Mouse (Mus musculus) forebrain, embryonic 15.5 days (tissue): ENCODE data around the gene Gm20852. TPM values are rescaled to one million over a fixed set of nuclear protein-coding genes. Genes with fewer than 3 reads are reported as not detected.
"Not testable (repeated sequence)": the region's sequence is repeated elsewhere in the genome, so short reads cannot be mapped to it uniquely, and the experiment has no call there.

Source experiments
- ATAC-seq: fragments of 200-750 bp; cut with Nextera tagmentation; replicated peaks from 2 replicates; pipeline ENCODE4 v1.8.0; 2017; ENCODE audit warnings: mild to moderate bottlenecking, moderate TSS enrichment, moderate library complexity
- H3K27ac ChIP-seq: fragments of 300-500 bp; sonication (generic); replicated peaks from 2 replicates; pipeline ENCODE4 v1.5.1; 2015; ENCODE audit warnings: mild to moderate bottlenecking, inconsistent platforms
- H3K27me3 ChIP-seq: fragments of 300-500 bp; sonication (generic); 2 replicates; pipeline ENCODE4 v1.6.1; 2015; ENCODE audit warnings: inconsistent platforms
- H3K36me3 ChIP-seq: fragments of 300-500 bp; sonication (generic); 2 replicates; pipeline ENCODE4 v1.6.1; 2015; ENCODE audit warnings: mild to moderate bottlenecking, inconsistent platforms
- H3K4me1 ChIP-seq: fragments of 300-500 bp; sonication (generic); 2 replicates; pipeline ENCODE4 v1.6.1; 2015; ENCODE audit warnings: inconsistent platforms
- H3K4me2 ChIP-seq: fragments of 300-500 bp; sonication (generic); replicated peaks from 2 replicates; pipeline ENCODE4 v1.6.1; 2015; ENCODE audit warnings: mild to moderate bottlenecking, inconsistent platforms
- H3K4me3 ChIP-seq: fragments of 300-500 bp; sonication (generic); 2 replicates; pipeline ENCODE4 v1.5.1; 2015; ENCODE audit warnings: mild to moderate bottlenecking, inconsistent platforms
- H3K9ac ChIP-seq: fragments of 300-500 bp; sonication (generic); replicated peaks from 2 replicates; pipeline ENCODE4 v1.6.1; 2015; ENCODE audit warnings: mild to moderate bottlenecking, inconsistent platforms
- H3K9me3 ChIP-seq: fragments of 300-500 bp; sonication (generic); 2 replicates; pipeline ENCODE4 v1.6.1; 2016; ENCODE audit warnings: inconsistent platforms
- WGBS: fragments of 180-500 bp; shearing (Covaris S2); methylation state at CpG from one replicate; pipeline ENCODE4 v1.1.7; 2015; ENCODE audit warnings: mixed read lengths; 5-methylcytosine and 5-hydroxymethylcytosine counted together
- polyA plus RNA-seq: library from polyadenylated mRNA; unstranded; fragments of >200 nt; fragmentation: Nextera tagmentation; extraction: Ambion mirVana; gene quantifications from 2 replicates; pipeline ENCODE4 v1.2.1, GENCODE M21; 2015

The Gm20852 gene
- polyA plus RNA-seq: not detected in 2 replicates

- not testable (repeated sequence) for H3K4me2 ChIP-seq, H3K27ac ChIP-seq, H3K27me3 ChIP-seq, H3K9me3 ChIP-seq, H3K9ac ChIP-seq, H3K4me3 ChIP-seq, H3K36me3 ChIP-seq, ATAC-seq, H3K4me1 ChIP-seq
- WGBS: no CpG with 5 or more reads among the region's 4 CpGs
Observed at GRCm38 (mm10) chrY:66742023-66742422, at the start of gene Gm20852. TSS of gene Gm20852 (minus strand) at chrY:66742123.
